11 mouse cellular contexts compared by ENCODE assay signal in the genomic region with DNA sequence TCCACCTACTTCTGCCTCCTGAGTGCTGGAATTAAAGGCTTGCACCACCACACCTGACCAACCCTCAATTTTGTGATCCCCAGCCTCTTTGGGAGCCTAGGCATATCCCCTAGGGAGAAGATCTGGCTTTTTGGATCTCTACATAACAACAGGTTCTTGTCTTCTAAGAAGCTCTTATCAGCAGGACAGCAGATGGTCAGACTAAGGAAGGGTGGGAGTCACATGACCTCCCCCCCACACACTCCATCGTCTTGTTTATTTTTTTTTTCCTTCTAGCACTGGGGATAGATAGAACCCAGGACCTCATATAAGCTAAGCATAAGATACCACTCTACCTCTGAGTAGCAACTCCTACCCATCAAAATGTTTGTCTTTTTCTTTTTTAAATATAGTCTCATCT.
"Had no signal": no experiment of that assay in that cellular context is flagged by ENCODE, and none has a peak within 500 bp of the region (broad histone marks: within the 10 kb centered on the region; RNA-seq: fewer than 3 reads in every experiment).

No protein-coding gene starts in this region.

- H3K27ac ChIP-seq: kidney, embryonic 15.5 days; limb, embryonic 10.5 days; lung, embryonic 15.5 days; macrophage; midbrain, embryonic 13.5 days; neural tube, embryonic 12.5 days had no signal

- DNase-seq: kidney, adult 2 months; kidney, postnatal 14 days; lung, postnatal 14 days; thymus, postnatal 36 days had no signal

- H3K9ac ChIP-seq: kidney, embryonic 15.5 days; lung, embryonic 15.5 days; midbrain, embryonic 13.5 days; neural tube, embryonic 12.5 days had no signal

- ATAC-seq: intestine, embryonic 16.5 days; midbrain, embryonic 13.5 days had no signal

- H3K9me3 ChIP-seq: kidney, embryonic 15.5 days; limb, embryonic 10.5 days; lung, embryonic 15.5 days; midbrain, embryonic 13.5 days; neural tube, embryonic 12.5 days had no signal

- H3K4me2 ChIP-seq: kidney, embryonic 15.5 days; lung, embryonic 15.5 days; midbrain, embryonic 13.5 days; neural tube, embryonic 12.5 days had no signal

- H3K36me3 ChIP-seq: kidney, embryonic 15.5 days; limb, embryonic 10.5 days; lung, embryonic 15.5 days; midbrain, embryonic 13.5 days; neural tube, embryonic 12.5 days had no signal

- H3K4me3 ChIP-seq: kidney, embryonic 15.5 days; limb, embryonic 10.5 days; lung, embryonic 15.5 days; midbrain, embryonic 13.5 days; neural tube, embryonic 12.5 days had no signal
